Mouse (Mus musculus): ENCODE results near the gene Tmod3.

The Tmod3 gene

GRCm38 (mm10) chr9:75559512-75560012 is at the start of gene Tmod3:
Tmod3 (minus strand) TSS chr9:75559657.
- peak; percentile 84 for DNase-seq (ENCODE audit: extremely low read depth, low read depth)

DNA sequence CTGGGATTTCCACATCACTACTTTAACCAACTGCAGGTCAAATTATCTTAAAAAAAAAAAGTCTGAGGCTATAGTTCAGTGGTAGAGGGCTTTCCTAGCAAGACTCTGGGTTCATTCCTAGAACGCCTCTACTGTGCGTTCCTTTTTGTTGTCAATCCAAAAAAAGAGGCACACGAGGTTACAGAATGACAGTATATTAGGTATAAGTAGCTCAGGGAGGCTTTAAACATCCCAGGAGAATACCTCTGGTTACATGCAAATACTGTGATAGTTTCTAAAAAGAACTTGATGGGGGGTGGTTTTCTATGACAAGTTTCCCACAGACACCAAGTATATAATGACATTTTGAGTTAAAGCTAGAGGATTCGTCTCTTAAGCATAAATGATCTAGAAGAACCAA is 48.0 kb upstream of the Tmod3 start:
- no peak for DNase-seq (ENCODE audit: extremely low read depth, low read depth)

GRCm38 (mm10) chr9:75601510-75601909 is 42.1 kb upstream of the Tmod3 start:
- no peak for DNase-seq (ENCODE audit: extremely low read depth, low read depth)

- no peak for DNase-seq (ENCODE audit: extremely low read depth, low read depth)
These were observed 40.9 kb upstream of the Tmod3 start for GRCm38 (mm10) chr9:75600166-75600934.

GRCm38 (mm10) chr9:75599191-75599841 is 39.9 kb upstream of the Tmod3 start:
- DNase-seq (ENCODE audit: extremely low read depth, low read depth): no peak

GRCm38 (mm10) chr9:75597596-75597995 is 38.1 kb upstream of the Tmod3 start:
- no peak for DNase-seq (ENCODE audit: extremely low read depth, low read depth)

DNA sequence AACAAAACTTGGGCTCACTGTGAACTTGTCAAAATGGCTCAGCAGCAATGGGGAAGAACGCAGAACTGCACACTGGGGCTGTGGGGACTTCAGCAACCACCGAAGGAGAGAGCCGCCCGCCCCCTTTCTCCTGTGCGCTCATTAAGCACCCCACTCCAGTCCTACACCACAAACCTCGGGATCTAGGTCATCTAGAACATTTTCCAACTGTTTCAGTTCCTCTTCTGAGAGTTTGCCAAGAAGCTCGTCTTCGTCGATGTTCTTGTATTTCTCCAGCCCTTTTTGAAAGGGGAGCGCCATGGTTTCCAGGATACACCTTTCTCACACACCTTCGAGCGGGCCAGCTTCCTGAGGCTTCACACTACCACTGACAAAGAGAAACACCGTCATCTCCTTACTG is 37.6 kb upstream of the Tmod3 start:
- DNase-seq (ENCODE audit: extremely low read depth, low read depth): no peak

DNA sequence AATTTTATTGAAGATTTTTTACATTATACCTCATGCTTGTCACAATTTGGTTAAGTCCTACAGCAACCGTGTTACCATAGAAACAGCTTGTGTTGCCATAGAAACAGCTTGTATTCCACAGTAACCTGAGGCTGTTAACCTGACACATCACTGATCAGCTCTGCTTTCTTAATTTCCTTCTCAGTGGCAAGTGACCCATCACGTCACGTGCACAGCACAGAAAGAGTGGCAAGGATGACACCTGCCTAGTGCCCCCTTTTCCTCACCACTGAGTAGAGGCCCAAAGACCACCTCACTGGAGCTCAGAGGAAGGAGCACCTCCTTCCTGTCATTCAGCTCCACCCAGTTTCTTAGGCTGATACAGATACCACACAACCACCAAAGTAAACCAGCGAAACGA is 34.0 kb upstream of the Tmod3 start:
- no peak for DNase-seq (ENCODE audit: extremely low read depth, low read depth)

- no peak for DNase-seq (ENCODE audit: extremely low read depth, low read depth)
These were observed 30.7 kb upstream of the Tmod3 start for GRCm38 (mm10) chr9:75589850-75590790.

- peak; percentile 24 for DNase-seq (ENCODE audit: extremely low read depth, low read depth)
These were observed 22.4 kb upstream of the Tmod3 start for GRCm38 (mm10) chr9:75581694-75582350.

GRCm38 (mm10) chr9:75579321-75579720 is 19.9 kb upstream of the Tmod3 start:
- DNase-seq (ENCODE audit: extremely low read depth, low read depth): no peak

- no peak for DNase-seq (ENCODE audit: extremely low read depth, low read depth)
These were observed 11.8 kb upstream of the Tmod3 start for GRCm38 (mm10) chr9:75571036-75571942.

DNA sequence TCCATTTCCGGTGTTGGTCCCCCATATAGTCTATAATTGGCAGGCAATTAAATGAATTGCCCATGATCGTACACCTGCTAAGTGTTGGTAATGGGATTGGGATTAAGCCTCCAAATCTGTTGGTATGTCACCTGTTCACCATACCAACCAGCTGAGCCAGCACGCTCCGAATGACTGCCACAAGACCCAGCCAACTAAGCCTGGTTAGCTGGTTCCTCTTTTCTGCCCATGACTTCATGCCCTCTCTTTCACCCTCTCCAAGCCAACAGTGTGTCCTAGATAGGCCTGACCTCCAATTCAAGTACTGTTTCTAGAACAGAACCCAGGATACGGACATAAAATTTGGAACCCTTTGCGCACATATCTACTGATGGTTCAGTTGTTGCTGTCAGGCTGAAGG is 8.9 kb upstream of the Tmod3 start:
- DNase-seq (ENCODE audit: extremely low read depth, low read depth): no peak

- DNase-seq (ENCODE audit: extremely low read depth, low read depth): no peak
These were observed 5.4 kb upstream of the Tmod3 start for GRCm38 (mm10) chr9:75564892-75565291.

DNA sequence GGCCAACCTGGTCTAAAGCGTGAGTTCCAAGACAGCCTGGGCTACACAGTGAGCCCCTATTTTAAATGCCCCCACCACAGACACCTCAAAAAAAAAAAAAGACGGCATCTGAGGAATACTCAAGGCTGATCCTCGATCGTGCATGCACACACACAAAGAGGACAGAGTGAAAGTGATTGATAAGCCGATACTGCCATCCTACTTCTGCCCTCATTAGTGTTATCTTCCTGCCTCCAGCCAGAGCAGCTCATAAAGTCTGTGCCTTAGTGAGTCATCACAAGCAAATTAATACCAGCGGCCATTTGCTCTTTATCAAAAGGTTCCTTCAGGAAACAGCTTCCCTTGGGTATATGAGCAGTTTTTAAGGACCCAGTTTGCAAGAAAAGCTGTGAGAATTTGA is 4.2 kb upstream of the Tmod3 start:
- DNase-seq (ENCODE audit: extremely low read depth, low read depth): peak; percentile 59

DNA sequence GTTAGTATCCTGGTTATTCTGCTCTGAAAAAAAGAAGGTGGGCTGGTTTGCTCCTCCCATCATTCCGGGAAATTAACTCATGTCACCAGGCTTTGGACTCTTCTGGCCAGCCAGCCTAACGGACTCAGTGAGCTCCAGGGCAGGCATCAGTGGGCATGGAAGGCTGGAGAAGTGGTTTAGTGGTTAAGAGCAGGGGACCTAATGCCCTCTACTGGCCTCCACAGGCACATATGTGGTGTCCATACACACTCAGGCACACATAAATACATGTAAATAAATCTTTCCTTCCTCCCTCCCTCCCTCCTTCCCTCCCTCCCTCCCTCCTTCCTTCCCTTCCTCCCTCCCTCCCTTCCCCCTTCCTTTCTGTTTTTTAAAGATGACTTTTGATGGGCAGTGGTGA is 3.7 kb upstream of the Tmod3 start:
- DNase-seq (ENCODE audit: extremely low read depth, low read depth): no peak

GRCm38 (mm10) chr9:75561040-75561669 is 1.7 kb upstream of the Tmod3 start:
- DNase-seq (ENCODE audit: extremely low read depth, low read depth): no peak

DNA sequence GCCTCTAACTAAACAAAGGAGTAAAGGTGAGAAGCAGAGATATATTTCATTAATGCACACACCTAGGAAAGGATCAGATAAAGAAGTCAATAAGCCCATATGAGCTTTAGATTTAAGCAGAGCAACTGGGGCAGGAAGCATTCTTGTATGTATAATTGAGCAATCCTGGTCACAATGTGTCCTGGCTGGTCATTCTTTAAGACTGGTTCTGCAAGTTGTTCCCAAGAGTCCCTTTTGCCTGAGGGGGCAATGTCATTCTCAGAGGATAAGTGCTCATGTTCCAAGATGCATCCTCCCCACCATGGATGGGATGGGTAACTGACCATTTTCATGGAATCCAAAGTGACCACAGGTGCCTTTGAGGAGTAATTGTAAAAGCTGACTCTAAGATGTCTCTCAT is 896 bp upstream of the Tmod3 start:
- no peak for DNase-seq (ENCODE audit: extremely low read depth, low read depth)

DNA sequence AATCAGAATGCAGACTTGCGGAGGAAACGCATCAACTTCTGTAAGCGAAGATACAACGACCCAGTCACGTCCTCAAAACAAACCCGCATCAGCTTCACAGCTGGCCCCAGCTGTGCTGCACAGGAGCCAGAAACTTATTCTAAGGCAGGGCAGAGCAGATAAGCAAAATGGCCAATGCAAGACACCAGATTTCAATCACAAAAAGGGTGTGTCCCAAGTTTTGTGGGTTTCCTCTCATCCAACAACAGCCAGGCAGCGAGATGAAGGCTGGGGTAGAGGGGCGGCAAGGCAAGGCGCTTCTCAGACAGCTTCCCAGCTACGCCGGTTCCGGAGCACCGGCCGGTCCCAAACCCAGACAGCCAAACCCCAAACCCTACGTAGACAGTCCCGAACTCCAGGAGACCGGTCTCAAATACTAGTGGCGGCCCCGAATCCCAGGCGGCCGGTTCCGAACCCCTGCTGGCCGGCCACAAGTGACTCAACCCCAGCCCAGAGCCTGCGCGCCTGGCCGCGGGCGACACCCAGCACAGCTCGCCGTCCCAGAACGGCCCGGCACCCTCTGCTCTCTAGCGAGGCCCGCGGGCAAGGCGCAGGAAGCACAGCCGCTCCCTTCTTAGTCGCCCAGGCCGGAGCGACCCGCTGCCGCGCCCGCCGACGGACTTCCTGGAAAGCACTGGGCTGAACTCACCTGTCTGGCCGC is 495 bp downstream of the Tmod3 start:
- peak; percentile 92 for DNase-seq (ENCODE audit: extremely low read depth, low read depth)
